ENCODE assay signal across 9 mouse cellular contexts in the genomic region with DNA sequence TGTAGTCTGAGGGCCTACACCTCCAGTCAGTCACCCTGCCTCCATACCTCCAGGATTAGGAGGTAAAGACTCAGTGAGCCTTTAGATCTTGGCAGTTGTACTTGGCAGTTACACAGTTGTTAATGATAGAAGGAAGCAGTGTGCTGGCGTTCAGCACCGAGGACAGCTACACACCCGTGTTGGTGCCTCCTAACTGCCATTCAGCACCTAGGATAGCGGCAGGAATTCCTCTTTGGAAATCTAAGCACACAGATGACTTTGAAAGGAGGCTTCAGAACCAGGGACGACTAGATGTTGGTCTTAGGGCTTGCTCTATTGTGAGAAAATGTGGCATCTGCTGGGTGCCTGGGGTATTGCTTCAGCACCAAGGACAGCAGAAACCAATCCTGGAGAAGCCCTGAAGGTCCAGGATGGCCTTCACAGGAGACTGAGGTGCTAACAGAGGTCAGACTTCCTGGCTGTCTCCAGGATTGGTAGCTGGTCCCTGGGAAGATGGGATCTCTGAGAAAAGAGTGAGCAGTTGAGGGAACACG. TPM values are rescaled to one million over a fixed set of nuclear protein-coding genes. Genes with fewer than 3 reads are reported as not detected.
DNase-seq lines count a peak whose midpoint lies in the region; ATAC-seq and TF ChIP-seq lines count a peak whose summit lies in the region.
"Had no signal": no experiment of that assay in that cellular context is flagged by ENCODE, and none has a peak within 500 bp of the region (broad histone marks: within the 10 kb centered on the region; RNA-seq: fewer than 3 reads in every experiment).

No protein-coding gene starts in this region.

- no peak for ATAC-seq in heart, embryonic 11.5 days (replicated peaks; ENCODE audit: insufficient number of reproducible peaks, low FRiP score, low TSS enrichment)
- peak; percentile 38; the same call in 1 of the 2 replicates for ATAC-seq in lung, postnatal 0 days

- 11% methylated on average over 6 of the region's 6 CpGs for WGBS in heart, embryonic 11.5 days (ENCODE audit: insufficient replicate concordance)
- WGBS in embryonic facial prominence, embryonic 10.5 days, result 13% methylated on average over 6 of the region's 6 CpGs
- WGBS in lung, postnatal 0 days, result 17% methylated on average over 6 of the region's 6 CpGs

- DNase-seq in heart, adult 9 months (ENCODE audit: low spot score in 2 of 2), result peak; percentile 5 to 37
- DNase-seq in NIH3T3 (ENCODE audit: low read depth), result peak; percentile 94
- DNase-seq in embryonic facial prominence, embryonic 10.5 days (ENCODE audit: low spot score), result peak; percentile 85
- DNase-seq in kidney, adult 18-20 months, result peak; percentile 65
- peak; percentile 84 for DNase-seq in lung, postnatal 0 days (ENCODE audit: low spot score)
- DNase-seq in testis, postnatal 10 days (ENCODE audit: low spot score), result peak; percentile 89
- no peak for DNase-seq in left cerebral cortex, adult 2 months (ENCODE audit: extremely low spot score in 1 of 2, low spot score in 2 of 2)

- H3K4me3 ChIP-seq in heart, embryonic 11.5 days (ENCODE audit: low read depth, low read length), result no peak overlapping the region
- no peak overlapping the region for H3K4me3 ChIP-seq in embryonic facial prominence, embryonic 10.5 days
- H3K4me3 ChIP-seq in lung, postnatal 0 days (ENCODE audit: low read depth, low read length), result no peak overlapping the region
- H3K4me3 ChIP-seq in left cerebral cortex, adult 2 months, result no peak overlapping the region
- H3K4me3 ChIP-seq: heart, embryonic 15.5 days had no signal

- H3K9ac ChIP-seq in heart, embryonic 11.5 days (ENCODE audit: low read depth, low read length), result no peak overlapping the region
- H3K9ac ChIP-seq in lung, postnatal 0 days (replicated peaks; ENCODE audit: low read depth), result no peak overlapping the region
- H3K9ac ChIP-seq: heart, embryonic 15.5 days had no signal

- no peaks in the 10 kb centered on the region for H3K4me1 ChIP-seq in heart, embryonic 11.5 days (ENCODE audit: control insufficient read depth, insufficient read depth, low read length)
- no peaks in the 10 kb centered on the region for H3K4me1 ChIP-seq in embryonic facial prominence, embryonic 10.5 days
- H3K4me1 ChIP-seq in lung, postnatal 0 days (ENCODE audit: insufficient read depth, low read depth, low read length), result no peaks in the 10 kb centered on the region
- H3K4me1 ChIP-seq: heart, embryonic 15.5 days had no signal

- intact Hi-C loops in left cerebral cortex, adult 2 months (cut with DNase I), result no loop called here

- H3K4me2 ChIP-seq in heart, embryonic 11.5 days, result no peak overlapping the region
- no peak overlapping the region for H3K4me2 ChIP-seq in lung, postnatal 0 days (replicated peaks; ENCODE audit: low read depth, low read length)
- H3K4me2 ChIP-seq: heart, embryonic 15.5 days had no signal

- peak; percentile 43 for TF ChIP-seq CTCF in lung, postnatal 0 days (IDR thresholded peaks at IDR 0.05)
- TF ChIP-seq CTCF in left cerebral cortex, adult 2 months (IDR thresholded peaks at IDR 0.05), result no peak

- H3K27me3 ChIP-seq in heart, embryonic 11.5 days (ENCODE audit: control insufficient read depth, insufficient read depth, low read length), result no peaks in the 10 kb centered on the region
- no peaks in the 10 kb centered on the region for H3K27me3 ChIP-seq in embryonic facial prominence, embryonic 10.5 days (replicated peaks; ENCODE audit: low read depth, poor library complexity, severe bottlenecking)
- no peaks in the 10 kb centered on the region for H3K27me3 ChIP-seq in lung, postnatal 0 days (replicated peaks; ENCODE audit: insufficient read depth, low read length)
- H3K27me3 ChIP-seq: heart, embryonic 15.5 days had no signal

- H3K36me3 ChIP-seq in heart, embryonic 11.5 days (ENCODE audit: control insufficient read depth, insufficient read depth, low read length), result peaks cover 14% of the 10 kb centered on the region
- peaks cover 84% of the 10 kb centered on the region for H3K36me3 ChIP-seq in embryonic facial prominence, embryonic 10.5 days (replicated peaks)
- peaks cover 58% of the 10 kb centered on the region for H3K36me3 ChIP-seq in lung, postnatal 0 days (ENCODE audit: insufficient read depth, low read length)

- no peaks in the 10 kb centered on the region for H3K9me3 ChIP-seq in heart, embryonic 11.5 days (replicated peaks; ENCODE audit: control insufficient read depth, low read length)
- no peaks in the 10 kb centered on the region for H3K9me3 ChIP-seq in embryonic facial prominence, embryonic 10.5 days
- no peaks in the 10 kb centered on the region for H3K9me3 ChIP-seq in lung, postnatal 0 days (ENCODE audit: low read length)
- H3K9me3 ChIP-seq: heart, embryonic 15.5 days had no signal

- no peak for TF ChIP-seq EP300 in lung, postnatal 0 days (IDR thresholded peaks at IDR 0.05)

- H3K27ac ChIP-seq in heart, embryonic 11.5 days (ENCODE audit: low read depth, low read length), result no peak overlapping the region
- H3K27ac ChIP-seq in embryonic facial prominence, embryonic 10.5 days (replicated peaks), result no peak overlapping the region
- no peak overlapping the region for H3K27ac ChIP-seq in lung, postnatal 0 days (ENCODE audit: low read length)
- no peak overlapping the region for H3K27ac ChIP-seq in left cerebral cortex, adult 2 months
- H3K27ac ChIP-seq: heart, embryonic 15.5 days had no signal

RNA-seq across cellular contexts. Expression of a gene that starts 19.3 kb away (rescaled TPM):
- 0.58 and 1.2 TPM in 2 replicates for polyA plus RNA-seq in heart, embryonic 11.5 days (2014; fragmentation: Nextera tagmentation; extraction: Ambion mirVana)
- 3.6 and 4.2 TPM in 2 replicates for polyA plus RNA-seq in embryonic facial prominence, embryonic 10.5 days (2016; fragmentation: Nextera tagmentation; extraction: Ambion mirVana)
- polyA plus RNA-seq in lung, postnatal 0 days (2015; fragmentation: Nextera tagmentation; extraction: Ambion mirVana), result 0.31 and 0.38 TPM in 2 replicates
- total RNA-seq in left cerebral cortex, adult 2 months (2021), result under 1 TPM; 0.18 to 0.44 TPM

RNA-seq across cellular contexts. Expression of a gene that starts 21.9 kb away (rescaled TPM):
- 30.6 and 34.1 TPM in 2 replicates for polyA plus RNA-seq in heart, embryonic 11.5 days (2014; fragmentation: Nextera tagmentation; extraction: Ambion mirVana)
- 37.5 and 39.3 TPM in 2 replicates for polyA plus RNA-seq in embryonic facial prominence, embryonic 10.5 days (2016; fragmentation: Nextera tagmentation; extraction: Ambion mirVana)
- polyA plus RNA-seq in lung, postnatal 0 days (2015; fragmentation: Nextera tagmentation; extraction: Ambion mirVana), result 45.1 and 48.3 TPM in 2 replicates
- 10 to 100 TPM; 27.0 to 30.6 TPM for total RNA-seq in left cerebral cortex, adult 2 months (2021)

RNA-seq across cellular contexts. Expression of a gene that starts 45.8 kb away (rescaled TPM):
- polyA plus RNA-seq in heart, embryonic 11.5 days (2014; fragmentation: Nextera tagmentation; extraction: Ambion mirVana), result 49.0 and 57.5 TPM in 2 replicates
- polyA plus RNA-seq in embryonic facial prominence, embryonic 10.5 days (2016; fragmentation: Nextera tagmentation; extraction: Ambion mirVana), result 169 and 173 TPM in 2 replicates
- 22.7 and 23.8 TPM in 2 replicates for polyA plus RNA-seq in lung, postnatal 0 days (2015; fragmentation: Nextera tagmentation; extraction: Ambion mirVana)
- total RNA-seq in left cerebral cortex, adult 2 months (2021), result 10 to 100 TPM; 31.9 to 32.2 TPM

RNA-seq across cellular contexts. Expression of a gene that starts 46.1 kb away (rescaled TPM):
- 0.14 and 1.2 TPM in 2 replicates for polyA plus RNA-seq in heart, embryonic 11.5 days (2014; fragmentation: Nextera tagmentation; extraction: Ambion mirVana)
- polyA plus RNA-seq in embryonic facial prominence, embryonic 10.5 days (2016; fragmentation: Nextera tagmentation; extraction: Ambion mirVana), result 1.0 and 1.5 TPM in 2 replicates
- 1.9 and 2.3 TPM in 2 replicates for polyA plus RNA-seq in lung, postnatal 0 days (2015; fragmentation: Nextera tagmentation; extraction: Ambion mirVana)
- total RNA-seq in left cerebral cortex, adult 2 months (2021), result 1 to 10 TPM; 1.8 to 2.0 TPM

RNA-seq across cellular contexts. Expression of a gene that starts 46.3 kb away (rescaled TPM):
- polyA plus RNA-seq in heart, embryonic 11.5 days (2014; fragmentation: Nextera tagmentation; extraction: Ambion mirVana), result 1.6 and 1.9 TPM in 2 replicates
- polyA plus RNA-seq in embryonic facial prominence, embryonic 10.5 days (2016; fragmentation: Nextera tagmentation; extraction: Ambion mirVana), result 3.2 and 3.6 TPM in 2 replicates
- polyA plus RNA-seq in lung, postnatal 0 days (2015; fragmentation: Nextera tagmentation; extraction: Ambion mirVana), result 6.0 and 6.1 TPM in 2 replicates
- 10 to 100 TPM; 23.1 to 23.4 TPM for total RNA-seq in left cerebral cortex, adult 2 months (2021)

Comparison
In these comparisons a context has a peak if more than half of its experiments do, and no peak if none do; other contexts are left out.
1. DNase-seq: peak in heart, adult 9 months (2 of 2), NIH3T3 (single experiment), embryonic facial prominence, embryonic 10.5 days (single experiment), kidney, adult 18-20 months (single experiment), lung, postnatal 0 days (single experiment) and testis, postnatal 10 days (single experiment); none in left cerebral cortex, adult 2 months (0 of 2).